Mouse (Mus musculus): ENCODE measurements at regions not wholly inside any gene's neighbourhood (a gene's known extent, or its start where the extent isn't known, plus 50 kb on each side); places are given as distances from the start of the nearest gene placed in this dataset.

DNA sequence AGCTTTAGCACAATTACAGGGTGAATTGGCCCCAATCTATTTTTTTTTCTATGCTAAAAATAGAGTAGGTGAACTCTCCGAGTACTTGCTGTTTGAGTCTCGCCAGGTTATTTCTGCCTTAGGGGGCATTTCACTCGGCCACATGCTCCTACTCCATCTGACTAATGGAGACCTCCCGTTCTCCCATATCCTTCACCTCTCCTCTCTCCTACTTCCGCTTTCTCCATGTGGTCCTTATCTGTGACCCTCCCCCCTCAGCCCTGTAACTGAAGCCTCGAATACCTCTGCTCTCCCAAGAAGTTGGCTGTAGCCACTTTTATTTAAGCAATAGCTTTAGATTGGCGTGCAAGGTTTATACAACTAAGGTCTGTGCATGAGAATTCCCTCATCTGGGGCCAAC lies 111.1 kb upstream of the Gm3448 start:
- no peak for TF ChIP-seq CTCF (IDR thresholded peaks at IDR 0.05; ENCODE audit: borderline replicate concordance, insufficient read depth, low read length)
- no peak for TF ChIP-seq POLR2A (IDR thresholded peaks at IDR 0.05; ENCODE audit: low read depth, low read length)
